Mouse (Mus musculus): ENCODE measurements around the gene Tktl2.

DNA sequence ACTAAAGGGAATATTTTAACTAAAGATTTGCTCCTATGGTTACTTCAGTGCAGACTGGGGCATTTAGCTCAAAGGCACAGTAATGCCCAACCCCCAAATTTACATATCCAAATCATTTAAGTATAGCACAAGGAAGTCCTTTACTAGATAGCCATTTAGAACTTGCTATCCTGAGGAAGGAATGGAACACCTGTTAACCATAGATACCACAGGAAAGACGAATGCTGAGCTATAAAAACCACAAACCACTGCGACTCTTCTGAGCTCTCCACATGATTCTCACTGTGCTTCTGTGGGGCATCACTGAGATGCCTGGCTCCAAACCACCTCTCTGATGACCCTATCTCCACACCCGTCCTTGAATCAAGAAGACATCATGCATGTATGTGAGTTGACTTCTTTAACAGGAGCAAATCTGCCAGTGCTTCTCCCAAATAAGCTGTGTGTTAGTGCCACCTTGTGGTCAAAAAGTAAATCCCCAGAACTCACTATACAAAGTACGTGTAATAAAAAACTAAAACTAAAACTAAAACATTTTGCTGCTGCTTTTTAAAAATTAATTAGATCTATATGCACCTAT lies 14.5 kb upstream of the Tktl2 start:
- TF ChIP-seq SMC3 (IDR thresholded peaks at IDR 0.05; ENCODE audit: low read depth, low read length) (peak; percentile 84), NRF1 (IDR thresholded peaks at IDR 0.05; ENCODE audit: insufficient read depth, low read depth, low read length, poor library complexity, severe bottlenecking) (no peak), ZKSCAN1 (IDR thresholded peaks at IDR 0.05; ENCODE audit: low read depth, low read length) (no peak), CTCF (IDR thresholded peaks at IDR 0.05 in 2 of 3, conservative IDR thresholded peaks at IDR 0.05 in 1 of 3; ENCODE audit: control insufficient read depth in 1 of 3, insufficient read depth in 1 of 3, low read depth in 2 of 3, low read length in 3 of 3, poor library complexity in 1 of 3, severe bottlenecking in 1 of 3) (peak; percentile 29 to 90 (median 70)), ZC3H11A (IDR thresholded peaks at IDR 0.05; ENCODE audit: low read depth, low read length) (peak; percentile 79), POLR2A (IDR thresholded peaks at IDR 0.05; ENCODE audit: control insufficient read depth in 1 of 2, insufficient read depth in 1 of 2, low read depth in 1 of 2, low read length in 2 of 2, poor library complexity in 1 of 2) (no peak), EP300 (IDR thresholded peaks at IDR 0.05; ENCODE audit: low read depth in 1 of 2, low read length in 2 of 2) (peak in 1 of 2 experiments; percentile 28; a peak in 2 of 4 replicates), POLR2AphosphoS2 (IDR thresholded peaks at IDR 0.05; ENCODE audit: low read length) (no peak), MAX (IDR thresholded peaks at IDR 0.05; ENCODE audit: low read length) (no peak), USF1 (IDR thresholded peaks at IDR 0.05; ENCODE audit: low read depth, low read length) (no peak), HCFC1 (IDR thresholded peaks at IDR 0.05; ENCODE audit: low read depth, low read length) (no peak)
